Mouse (Mus musculus): Measurements from ENCODE around the gene Fam71f1. TPM values are rescaled to one million over a fixed set of nuclear protein-coding genes. Genes with fewer than 3 reads are reported as not detected.
A peak's percentile ranks its signal among the peaks of the same experiment; 100 is the strongest.

Fam71f1 gene
- total and polyA plus RNA-seq, 3 experiments: 0.13 TPM; not detected in 2

GRCm38 (mm10) chr6:29352816-29353215 is 33.9 kb downstream of the Fam71f1 start:
- Histone ChIP-seq H3K9me3 (replicated peaks; ENCODE audit: insufficient read depth, low read length) (no peaks in the 10 kb centered on the region), H3K36me3 (ENCODE audit: control insufficient read depth in 1 of 2, insufficient read depth in 2 of 2, low read length in 2 of 2) (peaks cover 11 to 22% of the 10 kb centered on the region in 2 experiments), H3K27ac (ENCODE audit: control insufficient read depth, low read depth, low read length) (no peak overlapping the region), H3K4me3 (ENCODE audit: control insufficient read depth in 1 of 2, insufficient read depth in 1 of 2, low read depth in 2 of 2, low read length in 2 of 2) (no peak overlapping the region), H3K4me1 (ENCODE audit: control insufficient read depth in 1 of 2, insufficient read depth in 2 of 2, low read length in 2 of 2) (peaks cover 7 to 13% of the 10 kb centered on the region in 2 experiments), H3K79me2 (ENCODE audit: control insufficient read depth, insufficient read depth, low read length, poor library complexity) (peaks cover 42% of the 10 kb centered on the region), H3K9ac (ENCODE audit: control insufficient read depth, low read depth, low read length, poor library complexity, severe bottlenecking) (no peak overlapping the region), H3K27me3 (ENCODE audit: control insufficient read depth in 1 of 2, insufficient read depth in 2 of 2, low read length in 2 of 2) (no peaks in the 10 kb centered on the region)
- peak; percentile 48 for DNase-seq (ENCODE audit: low read depth, low spot score)
- TF ChIP-seq RCOR1 (IDR thresholded peaks at IDR 0.05; ENCODE audit: low read depth, low read length) (peak; percentile 65; the same call in 1 of the 2 replicates), GATA1 (IDR thresholded peaks at IDR 0.05; ENCODE audit: low read depth, low read length) (peak; percentile 37; the same call in 1 of the 2 replicates), CHD1 (IDR thresholded peaks at IDR 0.05; ENCODE audit: low read depth, low read length) (no peak), POLR2AphosphoS2 (IDR thresholded peaks at IDR 0.05; ENCODE audit: low read length) (no peak), NRF1 (IDR thresholded peaks at IDR 0.05; ENCODE audit: insufficient read depth, low read depth, low read length, poor library complexity, severe bottlenecking) (no peak), MAZ (IDR thresholded peaks at IDR 0.05; ENCODE audit: low read depth, low read length) (no peak), USF2 (IDR thresholded peaks at IDR 0.05; ENCODE audit: borderline replicate concordance in 1 of 2, insufficient read depth in 1 of 2, low read depth in 1 of 2, low read length in 2 of 2) (no peak), JUND (IDR thresholded peaks at IDR 0.05; ENCODE audit: low read depth, low read length) (no peak), BHLHE40 (IDR thresholded peaks at IDR 0.05; ENCODE audit: borderline replicate concordance, low read depth, low read length) (0 out of 2 replicates have a peak, but pooled peaks have one; percentile 11), EP300 (IDR thresholded peaks at IDR 0.05; ENCODE audit: low read depth in 1 of 2, low read length in 2 of 2) (peak; percentile 60 to 69), TCF12 (IDR thresholded peaks at IDR 0.05; ENCODE audit: low read depth, low read length) (peak; percentile 71), UBTF (IDR thresholded peaks at IDR 0.05; ENCODE audit: borderline replicate concordance, insufficient read depth, low read depth, low read length) (no peak), CHD2 (IDR thresholded peaks at IDR 0.05; ENCODE audit: low read length) (no peak), GABPA (IDR thresholded peaks at IDR 0.05; ENCODE audit: low read depth, low read length) (no peak), SIN3A (IDR thresholded peaks at IDR 0.05; ENCODE audit: low read length) (0 out of 2 replicates have a peak, but pooled peaks have one; percentile 19), E2F4 (IDR thresholded peaks at IDR 0.05; ENCODE audit: borderline replicate concordance, low read depth, low read length) (no peak), MEF2A (IDR thresholded peaks at IDR 0.05; ENCODE audit: extremely low read depth, insufficient replicate concordance, low read depth, low read length, poor library complexity, severe bottlenecking) (no peak), TBP (IDR thresholded peaks at IDR 0.05; ENCODE audit: low read depth, low read length) (0 out of 2 replicates have a peak, but pooled peaks have one; percentile 21), SMC3 (IDR thresholded peaks at IDR 0.05; ENCODE audit: low read depth, low read length) (no peak), HCFC1 (IDR thresholded peaks at IDR 0.05; ENCODE audit: low read depth, low read length) (no peak), MXI1 (IDR thresholded peaks at IDR 0.05; ENCODE audit: low read depth, low read length) (no peak), ZC3H11A (IDR thresholded peaks at IDR 0.05; ENCODE audit: low read depth, low read length) (no peak), MYB (IDR thresholded peaks at IDR 0.05; ENCODE audit: low read depth, low read length) (no peak), CTCF (IDR thresholded peaks at IDR 0.05 in 2 of 3, conservative IDR thresholded peaks at IDR 0.05 in 1 of 3; ENCODE audit: control insufficient read depth in 1 of 3, insufficient read depth in 1 of 3, low read depth in 2 of 3, low read length in 3 of 3, poor library complexity in 1 of 3, severe bottlenecking in 1 of 3) (no peak), MAX (IDR thresholded peaks at IDR 0.05; ENCODE audit: low read length) (no peak), MYC (IDR thresholded peaks at IDR 0.05; ENCODE audit: low read depth, low read length) (no peak), POLR2AphosphoS5 (IDR thresholded peaks at IDR 0.05; ENCODE audit: borderline replicate concordance, low read depth, low read length) (no peak), ZMIZ1 (IDR thresholded peaks at IDR 0.05; ENCODE audit: low read depth, low read length) (no peak), USF1 (IDR thresholded peaks at IDR 0.05; ENCODE audit: low read depth, low read length) (no peak), ZKSCAN1 (IDR thresholded peaks at IDR 0.05; ENCODE audit: low read depth, low read length) (no peak), ZNF384 (IDR thresholded peaks at IDR 0.05; ENCODE audit: low read depth, low read length) (no peak), RAD21 (IDR thresholded peaks at IDR 0.05; ENCODE audit: low read depth, low read length) (no peak), TAL1 (IDR thresholded peaks at IDR 0.05; ENCODE audit: low read length) (peak; percentile 31; the same call in 1 of the 2 replicates), NELFE (IDR thresholded peaks at IDR 0.05; ENCODE audit: low read depth, low read length) (no peak), ETS1 (IDR thresholded peaks at IDR 0.05; ENCODE audit: low read depth, low read length) (peak; percentile 49; the same call in 1 of the 2 replicates)
